Comparison of ENCODE assay signal across 8 mouse cellular contexts in the genomic region with DNA sequence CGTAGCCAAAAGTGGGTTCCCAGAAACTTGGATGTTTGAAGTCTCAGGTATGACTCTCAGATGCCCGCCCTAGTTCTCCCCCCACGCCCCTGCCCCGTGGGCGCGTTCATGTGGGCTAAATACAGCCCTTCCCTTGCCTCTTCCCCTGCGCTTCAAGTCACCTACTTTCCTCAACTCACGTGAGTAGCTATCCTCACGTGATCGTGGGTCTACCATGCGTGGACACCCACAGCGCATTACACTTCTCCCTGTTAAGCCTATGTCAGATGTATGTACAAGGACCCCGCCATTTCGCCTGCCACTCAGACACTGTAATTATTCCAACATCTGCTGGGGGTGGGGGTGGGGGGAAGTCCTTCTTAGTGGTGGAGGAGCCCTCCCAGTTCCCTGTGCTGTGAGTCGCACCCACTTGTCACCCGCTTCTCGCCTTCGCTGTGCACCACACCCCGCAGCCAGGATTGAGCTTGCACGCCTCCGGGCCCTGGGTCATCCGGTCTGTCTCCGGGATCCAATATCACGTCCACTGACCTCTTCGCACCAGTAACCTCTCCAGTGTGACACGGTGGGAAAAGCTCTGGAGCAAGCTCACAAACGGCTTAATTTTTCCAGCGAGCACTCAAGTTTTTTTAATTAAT. TPM values are rescaled to one million over a fixed set of nuclear protein-coding genes. Genes with fewer than 3 reads are reported as not detected.
DNase-seq lines count a peak whose midpoint lies in the region; ATAC-seq and TF ChIP-seq lines count a peak whose summit lies in the region.

No protein-coding gene starts in this region.

- no peak overlapping the region for H3K27ac ChIP-seq in cortical plate, adult 2 months (ENCODE audit: insufficient read depth, low read length)
- peak overlapping the region; percentile 81; the same call in 1 of the 2 replicates for H3K27ac ChIP-seq in intestine, postnatal 0 days (ENCODE audit: low read depth, low read length)
- peak overlapping the region; percentile 94 for H3K27ac ChIP-seq in stomach, embryonic 16.5 days (ENCODE audit: low read length)

- H3K27me3 ChIP-seq in intestine, postnatal 0 days (replicated peaks; ENCODE audit: control insufficient read depth, insufficient read depth, low read length), result no peaks in the 10 kb centered on the region
- no peaks in the 10 kb centered on the region for H3K27me3 ChIP-seq in stomach, embryonic 16.5 days (ENCODE audit: control insufficient read depth, insufficient read depth, low read length)

- no peaks in the 10 kb centered on the region for H3K9me3 ChIP-seq in intestine, postnatal 0 days (ENCODE audit: control insufficient read depth)
- no peaks in the 10 kb centered on the region for H3K9me3 ChIP-seq in stomach, embryonic 16.5 days (replicated peaks; ENCODE audit: control insufficient read depth, low read length)

- WGBS in intestine, postnatal 0 days, result 4% methylated on average over 28 of the region's 28 CpGs
- 4% methylated on average over 28 of the region's 28 CpGs for WGBS in stomach, embryonic 16.5 days

- no peaks in the 10 kb centered on the region for H3K36me3 ChIP-seq in intestine, postnatal 0 days (ENCODE audit: control insufficient read depth, insufficient read depth)
- H3K36me3 ChIP-seq in stomach, embryonic 16.5 days (ENCODE audit: control insufficient read depth, insufficient read depth, low read length), result no peaks in the 10 kb centered on the region

- peak overlapping the region; percentile 81 for H3K4me3 ChIP-seq in cortical plate, adult 2 months (ENCODE audit: insufficient read depth, low read length)
- H3K4me3 ChIP-seq in intestine, postnatal 0 days (ENCODE audit: low read depth, low read length), result peak overlapping the region; percentile 92
- H3K4me3 ChIP-seq in stomach, embryonic 16.5 days (replicated peaks; ENCODE audit: low read length), result peak overlapping the region; percentile 85

- peaks cover 4% of the 10 kb centered on the region for H3K4me1 ChIP-seq in cortical plate, adult 2 months (ENCODE audit: control insufficient read depth, insufficient read depth, low read length)
- H3K4me1 ChIP-seq in intestine, postnatal 0 days (replicated peaks; ENCODE audit: control insufficient read depth, insufficient read depth, low read length), result no peaks in the 10 kb centered on the region
- H3K4me1 ChIP-seq in stomach, embryonic 16.5 days (ENCODE audit: control insufficient read depth, insufficient read depth, low read length), result peaks cover 36% of the 10 kb centered on the region

- peak; percentile 26 for ATAC-seq in granulocyte monocyte progenitor cell, adult 5-6 weeks (replicated peaks; ENCODE audit: poor library complexity, severe bottlenecking)
- ATAC-seq in intestine, postnatal 0 days, result peak; percentile 40
- ATAC-seq in monocyte, adult 5-6 weeks (replicated peaks; ENCODE audit: insufficient number of reproducible peaks, low FRiP score, low TSS enrichment, poor library complexity, severe bottlenecking), result peak; percentile 49
- peak; percentile 21 for ATAC-seq in stomach, embryonic 16.5 days (ENCODE audit: insufficient read depth, low FRiP score)

- TF ChIP-seq CTCF in cortical plate, adult 2 months (IDR thresholded peaks at IDR 0.05; ENCODE audit: extremely low read depth, insufficient read depth, low read length), result no peak
- no peak for TF ChIP-seq CTCF in intestine, postnatal 0 days (IDR thresholded peaks at IDR 0.05; ENCODE audit: low read depth)

- DNase-seq in lung, adult 18-20 months, result peak; percentile 48 to 60
- no peak for DNase-seq in lung, postnatal 25 days (ENCODE audit: low spot score)
- DNase-seq in liver, result peak; percentile 51

- TF ChIP-seq POLR2A in cortical plate, adult 2 months (IDR thresholded peaks at IDR 0.05; ENCODE audit: extremely low read depth, insufficient read depth, low read length), result no peak

- H3K4me2 ChIP-seq in intestine, postnatal 0 days (replicated peaks; ENCODE audit: low read depth), result peak overlapping the region; percentile 93
- peak overlapping the region; percentile 96 for H3K4me2 ChIP-seq in stomach, embryonic 16.5 days (ENCODE audit: low read depth, low read length)

- H3K9ac ChIP-seq in intestine, postnatal 0 days (ENCODE audit: low read depth, low read length), result peak overlapping the region; percentile 83
- peak overlapping the region; percentile 94 for H3K9ac ChIP-seq in stomach, embryonic 16.5 days (ENCODE audit: low read length)

RNA-seq across cellular contexts. Expression of gene Sept11, which starts 1.0 kb away (rescaled TPM):
- polyA plus RNA-seq in cortical plate, adult 2 months (2012; rRNA removed), result 137 and 146 TPM in 2 replicates
- total RNA-seq in granulocyte monocyte progenitor cell, adult 5-6 weeks (2014; fragmentation: Nextera tagmentation), result 89.0 and 103 TPM in 2 replicates
- 67.7 and 70.7 TPM in 2 replicates for total RNA-seq in granulocyte monocyte progenitor cell, adult 5-6 weeks (2017)
- polyA plus RNA-seq in intestine, postnatal 0 days (2015; fragmentation: Nextera tagmentation; extraction: Ambion mirVana), result 39.2 and 40.9 TPM in 2 replicates
- total RNA-seq in monocyte, adult 5-6 weeks (2017), result 78.7 to 182 TPM (median 86.3 TPM) in 3 replicates
- 134 and 146 TPM in 2 replicates for polyA plus RNA-seq in stomach, embryonic 16.5 days (2015; fragmentation: Nextera tagmentation; extraction: Ambion mirVana)

RNA-seq across cellular contexts. Expression of gene Sowahb, which starts 47.4 kb away (rescaled TPM):
- polyA plus RNA-seq in cortical plate, adult 2 months (2012; rRNA removed), result 10.5 and 11.8 TPM in 2 replicates
- not detected in 2 replicates for total RNA-seq in granulocyte monocyte progenitor cell, adult 5-6 weeks (2014; fragmentation: Nextera tagmentation)
- total RNA-seq in granulocyte monocyte progenitor cell, adult 5-6 weeks (2017), result not detected in 2 replicates
- polyA plus RNA-seq in intestine, postnatal 0 days (2015; fragmentation: Nextera tagmentation; extraction: Ambion mirVana), result 16.1 and 18.0 TPM in 2 replicates
- not detected in 3 replicates for total RNA-seq in monocyte, adult 5-6 weeks (2017)
- polyA plus RNA-seq in stomach, embryonic 16.5 days (2015; fragmentation: Nextera tagmentation; extraction: Ambion mirVana), result 1.8 and 2.0 TPM in 2 replicates
